Mouse (Mus musculus) stomach, postnatal 0 days (tissue): Measurements from ENCODE around the gene Depdc5. TPM values are rescaled to one million over a fixed set of nuclear protein-coding genes. Genes with fewer than 3 reads are reported as not detected.
A peak's percentile ranks its signal among the peaks of the same experiment; 100 is the strongest.
"Not testable (repeated sequence)": the region's sequence is repeated elsewhere in the genome, so short reads cannot be mapped to it uniquely, and the experiment has no call there.

ENCODE experiments used
- ATAC-seq: fragments of 200-750 bp; cut with Nextera tagmentation; 2 replicates; pipeline ENCODE4 v1.8.0; 2017; ENCODE audit not compliant: low FRiP score, low TSS enrichment
- DNase-seq: peaks from one replicate; pipeline ENCODE4 v3.0.0-alpha.2; 2016; ENCODE audit warnings: low spot score
- H3K27ac ChIP-seq: fragments of 300-500 bp; sonication (generic); replicated peaks from 2 replicates; pipeline ENCODE4 v1.5.1; 2014; ENCODE audit warnings: mild to moderate bottlenecking, control low read depth
- H3K27me3 ChIP-seq: fragments of 300-500 bp; sonication (generic); 2 replicates; pipeline ENCODE4 v1.6.1; 2014; ENCODE audit warnings: low read length; ENCODE audit not compliant: control insufficient read depth, insufficient read depth
- H3K36me3 ChIP-seq: fragments of 300-500 bp; sonication (generic); 2 replicates; pipeline ENCODE4 v1.6.1; 2014; ENCODE audit warnings: low read length, mixed read lengths; ENCODE audit not compliant: control insufficient read depth, insufficient read depth
- H3K4me1 ChIP-seq: fragments of 300-500 bp; sonication (generic); replicated peaks from 2 replicates; pipeline ENCODE4 v1.6.1; 2014; ENCODE audit warnings: antibody characterized with exemption; ENCODE audit not compliant: control insufficient read depth, insufficient read depth
- H3K4me2 ChIP-seq: fragments of 300-500 bp; sonication (generic); replicated peaks from 2 replicates; pipeline ENCODE4 v1.6.1; 2014; ENCODE audit warnings: low read depth, mild to moderate bottlenecking, control low read depth, moderate library complexity
- H3K4me3 ChIP-seq: fragments of 300-500 bp; sonication (generic); 2 replicates; pipeline ENCODE4 v1.5.1; 2014; ENCODE audit warnings: low read depth, low read length, control low read depth
- H3K9ac ChIP-seq: fragments of 300-500 bp; sonication (generic); 2 replicates; pipeline ENCODE4 v1.6.1; 2014; ENCODE audit warnings: mild to moderate bottlenecking, low read length, control low read depth, mixed read lengths
- H3K9me3 ChIP-seq: fragments of 300-500 bp; sonication (generic); 2 replicates; pipeline ENCODE4 v1.6.1; 2016; ENCODE audit warnings: low read length; ENCODE audit not compliant: control insufficient read depth
- CTCF ChIP-seq: IDR thresholded peaks from 2 replicates; pipeline ENCODE4 v1.5.1; 2016; ENCODE audit warnings: antibody characterized with exemption, low read depth, mild to moderate bottlenecking, moderate library complexity
- EP300 ChIP-seq: optimal IDR thresholded peaks from 2 replicates; pipeline ENCODE3; 2016; ENCODE audit warnings: antibody characterized with exemption
- WGBS: fragments of 180-500 bp; shearing (Covaris S2); extraction: QIAGEN DNeasy Blood & Tissue Kit; methylation state at CpG from one replicate; pipeline ENCODE4 v1.1.7; 2014; 5-methylcytosine and 5-hydroxymethylcytosine counted together
- polyA plus RNA-seq: library from polyadenylated mRNA; unstranded; fragments of >200 nt; fragmentation: Nextera tagmentation; extraction: Ambion mirVana; gene quantifications from 2 replicates; pipeline ENCODE4 v1.2.1, GENCODE M21; 2015

Gene Depdc5
- polyA plus RNA-seq, 1 experiment from 2014 or later: 4.1 TPM

- ATAC-seq (no peak), DNase-seq (no peak)
- H3K4me1 ChIP-seq: no peaks in the 10 kb centered on the region
- H3K9ac ChIP-seq: no peak overlapping the region
- H3K36me3 ChIP-seq: no peaks in the 10 kb centered on the region
- H3K27ac ChIP-seq: no peak overlapping the region
- H3K4me2 ChIP-seq: no peak overlapping the region
- no peak for TF ChIP-seq EP300
- no peak for TF ChIP-seq CTCF
- no peaks in the 10 kb centered on the region for H3K9me3 ChIP-seq
- no peaks in the 10 kb centered on the region for H3K27me3 ChIP-seq
- 73% methylated on average over 10 of the region's 10 CpGs for WGBS
- H3K4me3 ChIP-seq: no peak overlapping the region
These were observed 168.7 kb downstream of the Depdc5 start for GRCm38 (mm10) chr5:33032036-33032773.

GRCm38 (mm10) chr5:33033121-33033520, 169.6 kb downstream of the Depdc5 start:
- H3K4me3 ChIP-seq: no peak overlapping the region
- H3K36me3 ChIP-seq: no peaks in the 10 kb centered on the region
- no peaks in the 10 kb centered on the region for H3K27me3 ChIP-seq
- peak; percentile 78 for ATAC-seq
- no peak overlapping the region for H3K4me2 ChIP-seq
- TF ChIP-seq CTCF (peak; percentile 95), EP300 (no peak)
- DNase-seq: peak; percentile 88
- no peak overlapping the region for H3K27ac ChIP-seq
- no peaks in the 10 kb centered on the region for H3K9me3 ChIP-seq
- no peak overlapping the region for H3K9ac ChIP-seq
- no peaks in the 10 kb centered on the region for H3K4me1 ChIP-seq
- 0% methylated on average over 4 of the region's 4 CpGs for WGBS

- H3K27me3 ChIP-seq, ATAC-seq, H3K4me3 ChIP-seq, H3K27ac ChIP-seq, H3K4me1 ChIP-seq, H3K9ac ChIP-seq, H3K36me3 ChIP-seq, DNase-seq, H3K4me2 ChIP-seq, H3K9me3 ChIP-seq: not testable (repeated sequence)
- WGBS: 49% methylated on average over 8 of the region's 8 CpGs
These were observed 170.1 kb downstream of the Depdc5 start for GRCm38 (mm10) chr5:33033633-33034032.

- Histone ChIP-seq H3K4me2 (no peak overlapping the region), H3K36me3 (no peaks in the 10 kb centered on the region), H3K4me1 (no peaks in the 10 kb centered on the region), H3K4me3 (no peak overlapping the region), H3K9ac (no peak overlapping the region), H3K27ac (no peak overlapping the region), H3K27me3 (no peaks in the 10 kb centered on the region), H3K9me3 (no peaks in the 10 kb centered on the region)
- ATAC-seq: peak; percentile 74
- WGBS: 23% methylated on average over 7 of the region's 7 CpGs
- TF ChIP-seq EP300 (no peak), CTCF (peak; percentile 68)
- peak; percentile 58 for DNase-seq
These were observed 170.6 kb downstream of the Depdc5 start for GRCm38 (mm10) chr5:33034100-33034499.

GRCm38 (mm10) chr5:33034916-33035315, 171.4 kb downstream of the Depdc5 start:
- no peak overlapping the region for H3K4me2 ChIP-seq
- TF ChIP-seq CTCF (no peak), EP300 (no peak)
- H3K9me3 ChIP-seq: no peaks in the 10 kb centered on the region
- H3K27me3 ChIP-seq: no peaks in the 10 kb centered on the region
- 44% methylated on average over 3 of the region's 3 CpGs for WGBS
- ATAC-seq (no peak), DNase-seq (no peak)
- no peaks in the 10 kb centered on the region for H3K36me3 ChIP-seq
- no peak overlapping the region for H3K4me3 ChIP-seq
- no peak overlapping the region for H3K9ac ChIP-seq
- H3K4me1 ChIP-seq: no peaks in the 10 kb centered on the region
- no peak overlapping the region for H3K27ac ChIP-seq

- no peak overlapping the region for H3K9ac ChIP-seq
- DNase-seq: no peak
- H3K4me1 ChIP-seq: no peaks in the 10 kb centered on the region
- TF ChIP-seq CTCF (no peak), EP300 (no peak)
- H3K27me3 ChIP-seq: no peaks in the 10 kb centered on the region
- H3K36me3 ChIP-seq: no peaks in the 10 kb centered on the region
- ATAC-seq: no peak
- 38% methylated on average over 13 of the region's 13 CpGs for WGBS
- no peak overlapping the region; the same call in 1 of the 2 replicates for H3K4me3 ChIP-seq
- H3K4me2 ChIP-seq: peak overlapping the region; percentile 46
- H3K9me3 ChIP-seq: no peaks in the 10 kb centered on the region
- H3K27ac ChIP-seq: no peak overlapping the region
These were observed 175.4 kb downstream of the Depdc5 start for GRCm38 (mm10) chr5:33038656-33039509.
